Mouse (Mus musculus): ENCODE measurements at regions not wholly inside any gene's neighbourhood (a gene's known extent, or its start where the extent isn't known, plus 50 kb on each side); places are given as distances from the start of the nearest gene placed in this dataset.
A peak's percentile ranks its signal among the peaks of the same experiment; 100 is the strongest.

GRCm38 (mm10) chr2:80969354-80969753, 352.3 kb downstream of the Nup35 start:
- DNase-seq (ENCODE audit: low read depth, low spot score): peak; percentile 1

- no peak for DNase-seq (ENCODE audit: low read depth, low spot score)
These were observed 356.2 kb downstream of the Nup35 start for GRCm38 (mm10) chr2:80973217-80973616.

- DNase-seq (ENCODE audit: low read depth, low spot score): no peak
These were observed 381.3 kb downstream of the Nup35 start for GRCm38 (mm10) chr2:80998296-80998695.

- no peak for DNase-seq (ENCODE audit: low read depth, low spot score)
These were observed 390.0 kb downstream of the Nup35 start for GRCm38 (mm10) chr2:81007071-81007470.

GRCm38 (mm10) chr2:81023620-81024019, 406.6 kb downstream of the Nup35 start:
- DNase-seq (ENCODE audit: low read depth, low spot score): no peak

All from skeletal muscle tissue, adult 2 months (tissue).